Mouse (Mus musculus) forebrain, embryonic 10.5 days (tissue): Measurements from ENCODE around the gene Farsb. TPM values are rescaled to one million over a fixed set of nuclear protein-coding genes. Genes with fewer than 3 reads are reported as not detected.

Experiments used
- DNase-seq: peaks from one replicate; pipeline ENCODE4 v3.0.0-alpha.2; 2017; ENCODE audit warnings: low spot score; ENCODE audit errors: extremely low spot score
- H3K27ac ChIP-seq: fragments of 300-500 bp; sonication (generic); 2 replicates; pipeline ENCODE4 v1.5.1; 2016; ENCODE audit warnings: mild to moderate bottlenecking
- H3K27me3 ChIP-seq: fragments of 300-500 bp; sonication (generic); 2 replicates; pipeline ENCODE4 v1.6.1; 2016; ENCODE audit warnings: mild to moderate bottlenecking; ENCODE audit not compliant: poor library complexity, severe bottlenecking
- H3K36me3 ChIP-seq: fragments of 300-500 bp; sonication (generic); replicated peaks from 2 replicates; pipeline ENCODE4 v1.6.1; 2016; ENCODE audit warnings: mild to moderate bottlenecking, moderate library complexity
- H3K4me1 ChIP-seq: fragments of 300-500 bp; sonication (generic); 2 replicates; pipeline ENCODE4 v1.6.1; 2016
- H3K4me3 ChIP-seq: fragments of 300-500 bp; sonication (generic); 2 replicates; pipeline ENCODE4 v1.5.1; 2016; ENCODE audit warnings: mild to moderate bottlenecking, moderate library complexity
- H3K9me3 ChIP-seq: fragments of 300-500 bp; sonication (generic); 2 replicates; pipeline ENCODE4 v1.6.1; 2016; ENCODE audit warnings: mild to moderate bottlenecking, moderate library complexity
- WGBS: fragments of 180-500 bp; shearing (Covaris S2); methylation state at CpG from one replicate; pipeline ENCODE4 v1.1.7; 2016; 5-methylcytosine and 5-hydroxymethylcytosine counted together
- polyA plus RNA-seq: library from polyadenylated mRNA; unstranded; fragments of >200 nt; fragmentation: Nextera tagmentation; extraction: Ambion mirVana; gene quantifications from 2 replicates; pipeline ENCODE4 v1.2.1, GENCODE M21; 2016

Gene Farsb
- polyA plus RNA-seq: 154 TPM in 2 replicates

DNA sequence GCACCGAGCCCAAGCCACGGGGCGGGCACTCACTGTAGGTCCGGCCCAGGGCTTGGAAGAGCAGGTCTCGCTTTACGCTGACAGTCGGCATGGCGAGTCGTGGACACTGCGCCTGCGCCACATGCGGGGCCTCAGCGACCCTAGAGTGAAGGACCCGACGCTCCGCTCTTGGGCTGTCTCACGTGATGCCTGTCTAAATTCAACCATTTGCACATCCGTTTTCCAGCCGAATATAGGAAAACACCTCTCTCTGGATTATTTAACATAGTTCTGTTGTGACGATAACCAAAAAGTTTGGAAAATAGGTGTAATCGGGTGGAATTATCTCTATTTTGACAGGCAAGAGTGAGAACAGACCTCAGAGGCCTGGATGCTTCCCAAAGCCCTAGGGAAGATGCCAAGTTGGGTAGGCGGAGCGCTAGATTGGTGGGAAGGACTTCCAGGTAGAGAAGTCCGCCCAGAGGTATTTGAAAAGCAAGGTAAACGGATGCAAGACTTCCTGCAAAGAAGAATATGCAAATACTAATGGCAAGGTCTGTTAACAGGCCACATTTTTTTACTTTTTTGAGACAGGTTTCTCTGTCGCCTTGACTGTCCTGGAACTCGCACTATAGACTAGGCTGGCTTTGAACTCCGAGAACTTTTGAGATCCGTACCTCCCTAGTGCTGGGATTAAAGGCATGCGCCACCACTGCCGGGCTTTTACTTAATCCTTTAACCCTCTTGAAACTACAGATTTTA, at the start of gene Farsb:
TSS of gene Farsb (minus strand) at position 146 of the 741 bp plus-strand sequence.
- Histone ChIP-seq H3K27ac (peak within 1 kb of the TSS; percentile 96), H3K4me3 (peak within 1 kb of the TSS; percentile 97), H3K36me3 (peaks cover 4% of the 10 kb centered on the region; the same call in 1 of the 2 replicates), H3K27me3 (no peaks in the 10 kb centered on the region), H3K9me3 (no peaks in the 10 kb centered on the region), H3K4me1 (peaks cover 42% of the 10 kb centered on the region)
- whole genome bisulfite sequencing: under 1% methylated on average over 31 of the region's 31 CpGs
- DNase-seq: peak; percentile 86

DNA sequence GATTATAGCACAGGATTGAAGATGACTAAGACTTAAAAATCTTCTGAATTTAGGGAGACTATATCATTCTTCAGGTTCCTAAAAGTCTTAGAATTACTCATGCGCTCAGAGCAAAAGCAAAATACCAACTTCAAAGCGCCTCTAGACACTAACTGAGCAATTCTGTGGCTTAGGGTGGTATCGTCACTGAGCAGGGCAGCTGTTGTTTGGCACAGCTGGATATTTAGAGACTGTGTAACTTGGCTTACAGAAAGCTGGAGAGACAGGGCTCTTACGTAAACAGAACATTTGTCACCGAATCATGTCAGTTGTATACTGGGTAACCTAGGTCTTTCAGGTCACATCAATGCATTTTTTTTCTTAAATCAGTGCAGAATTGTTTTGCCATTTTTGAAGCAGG, 49.7 kb upstream of the Farsb start:
- H3K27me3 ChIP-seq: peaks cover 7% of the 10 kb centered on the region; the same call in 1 of the 2 replicates
- H3K9me3 ChIP-seq: no peaks in the 10 kb centered on the region
- peaks cover 24% of the 10 kb centered on the region for H3K4me1 ChIP-seq
- H3K4me3 ChIP-seq: no peak overlapping the region
- no peaks in the 10 kb centered on the region for H3K36me3 ChIP-seq
- 58% methylated on average over 5 of the region's 5 CpGs for WGBS
- no peak for DNase-seq
- H3K27ac ChIP-seq: no peak overlapping the region

DNA sequence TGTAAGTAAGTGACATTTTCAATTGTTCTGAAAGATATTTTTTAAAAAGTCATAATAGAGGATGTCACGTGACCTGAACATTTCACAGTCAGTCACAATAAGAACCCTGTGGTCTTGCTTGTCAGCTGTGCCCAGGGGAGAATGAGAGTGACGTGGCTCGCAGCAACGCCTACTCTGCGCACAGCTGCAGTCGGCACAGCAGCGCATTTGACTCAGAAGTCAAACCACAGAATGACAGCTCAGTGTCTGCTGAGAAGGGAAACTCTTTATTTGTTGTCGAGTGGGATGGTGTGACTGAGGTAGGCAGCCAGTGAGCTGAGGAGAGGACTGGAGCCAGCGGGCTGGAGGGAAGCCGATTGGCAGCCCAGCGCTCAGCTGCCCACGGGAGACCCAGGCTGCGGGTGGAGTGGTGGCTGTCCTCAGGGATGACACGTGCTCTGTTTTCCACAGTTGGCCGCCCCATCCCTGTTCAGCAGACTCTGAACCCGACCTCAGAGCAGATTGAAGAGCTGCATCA, 48.9 kb upstream of the Farsb start:
- Histone ChIP-seq H3K27ac (peak overlapping the region; percentile 56; the same call in 1 of the 2 replicates), H3K4me3 (peak overlapping the region; percentile 23; the same call in 1 of the 2 replicates)
- 50% methylated on average over 16 of the region's 16 CpGs for WGBS

DNA sequence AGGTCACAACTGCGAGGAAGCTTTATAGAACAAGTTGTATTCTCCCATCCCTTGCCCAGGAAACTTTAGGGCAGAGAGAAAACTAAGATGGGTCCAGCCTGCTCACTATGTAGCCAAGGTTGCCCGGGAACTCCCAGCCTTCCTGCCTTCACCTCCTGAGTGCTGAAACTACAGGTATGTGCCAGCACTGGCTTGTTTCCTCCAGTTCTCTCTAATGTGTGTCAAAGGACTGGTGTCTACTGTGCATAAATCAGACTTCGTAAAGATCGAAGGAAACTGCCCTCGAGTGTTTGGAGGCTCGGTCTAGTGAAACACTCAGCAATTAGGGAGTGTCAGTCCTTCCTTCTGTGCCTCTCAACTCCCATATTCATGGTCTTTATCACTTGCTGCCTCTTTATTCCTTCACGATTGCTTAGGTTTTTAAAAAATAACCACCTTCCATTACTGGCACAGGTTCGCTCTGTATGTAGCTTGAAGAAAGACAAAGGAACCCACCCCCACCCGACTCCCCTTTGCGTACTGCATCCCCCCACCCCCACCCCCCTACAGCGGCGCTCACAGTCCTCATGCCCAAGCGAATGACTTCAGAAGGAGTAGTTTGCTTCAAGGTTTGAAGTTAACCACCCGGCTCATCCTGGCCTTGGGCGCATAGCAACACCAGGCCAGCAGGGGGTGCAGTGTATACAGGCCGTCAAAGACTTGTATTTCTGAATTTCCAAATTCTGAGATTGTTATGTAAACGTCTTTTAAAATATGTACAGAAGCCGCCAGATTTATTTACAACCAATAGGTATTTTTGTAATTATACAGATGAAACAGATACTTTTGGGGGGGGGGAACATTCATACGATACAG, 47.8 kb upstream of the Farsb start:
- 41% methylated on average over 19 of the region's 19 CpGs for WGBS
- Histone ChIP-seq H3K27me3 (peaks cover 7% of the 10 kb centered on the region; the same call in 1 of the 2 replicates), H3K27ac (no peak overlapping the region), H3K4me1 (peaks cover 24% of the 10 kb centered on the region), H3K9me3 (no peaks in the 10 kb centered on the region), H3K36me3 (no peaks in the 10 kb centered on the region), H3K4me3 (no peak overlapping the region)
- peak; percentile 50 for DNase-seq

More for the DNA sequence above, 48.9 kb upstream of the Farsb start:
- H3K4me1 ChIP-seq: peaks cover 24% of the 10 kb centered on the region
- DNase-seq: no peak
- no peaks in the 10 kb centered on the region for H3K36me3 ChIP-seq
- H3K9me3 ChIP-seq: no peaks in the 10 kb centered on the region
- peaks cover 7% of the 10 kb centered on the region; the same call in 1 of the 2 replicates for H3K27me3 ChIP-seq

DNA sequence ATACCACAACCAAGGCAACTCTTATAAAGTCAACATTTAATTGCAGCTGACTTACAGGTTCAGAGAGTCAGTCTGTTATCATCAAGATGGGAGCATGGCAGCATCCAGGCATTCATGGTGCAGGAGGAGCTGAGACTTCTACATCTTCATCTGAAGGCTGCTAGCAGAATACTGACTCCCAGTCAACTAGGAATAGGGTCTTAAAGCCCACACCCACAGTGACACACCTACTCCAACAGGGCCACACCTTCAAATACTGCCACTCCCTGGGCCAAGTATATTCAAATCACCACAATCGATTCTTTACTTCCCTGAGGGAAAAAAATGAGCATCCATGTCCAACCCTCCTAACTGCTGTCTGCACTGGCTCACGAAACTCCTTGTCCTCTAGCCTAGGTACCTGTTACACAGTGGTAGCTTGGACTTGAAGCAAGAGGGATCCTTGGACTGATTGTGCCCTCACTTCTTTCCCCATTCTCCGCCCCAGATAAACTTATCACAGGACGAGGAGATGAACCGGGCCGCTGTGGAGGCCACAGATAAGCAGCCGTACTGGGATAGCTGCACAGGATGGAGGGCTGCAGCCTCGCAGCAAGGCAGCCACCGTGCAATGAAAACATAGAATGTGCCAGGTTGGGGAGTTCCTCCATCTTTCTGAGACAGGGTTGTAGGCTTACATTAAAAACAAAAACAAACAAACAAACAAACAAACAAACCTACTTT, 45.9 kb upstream of the Farsb start:
- peaks cover 25% of the 10 kb centered on the region for H3K4me1 ChIP-seq
- H3K27me3 ChIP-seq: peaks cover 7% of the 10 kb centered on the region; the same call in 1 of the 2 replicates
- WGBS: 91% methylated on average over 9 of the region's 9 CpGs
- H3K36me3 ChIP-seq: no peaks in the 10 kb centered on the region
- no peak overlapping the region for H3K27ac ChIP-seq
- no peak overlapping the region for H3K4me3 ChIP-seq
- DNase-seq: no peak
- no peaks in the 10 kb centered on the region for H3K9me3 ChIP-seq

DNA sequence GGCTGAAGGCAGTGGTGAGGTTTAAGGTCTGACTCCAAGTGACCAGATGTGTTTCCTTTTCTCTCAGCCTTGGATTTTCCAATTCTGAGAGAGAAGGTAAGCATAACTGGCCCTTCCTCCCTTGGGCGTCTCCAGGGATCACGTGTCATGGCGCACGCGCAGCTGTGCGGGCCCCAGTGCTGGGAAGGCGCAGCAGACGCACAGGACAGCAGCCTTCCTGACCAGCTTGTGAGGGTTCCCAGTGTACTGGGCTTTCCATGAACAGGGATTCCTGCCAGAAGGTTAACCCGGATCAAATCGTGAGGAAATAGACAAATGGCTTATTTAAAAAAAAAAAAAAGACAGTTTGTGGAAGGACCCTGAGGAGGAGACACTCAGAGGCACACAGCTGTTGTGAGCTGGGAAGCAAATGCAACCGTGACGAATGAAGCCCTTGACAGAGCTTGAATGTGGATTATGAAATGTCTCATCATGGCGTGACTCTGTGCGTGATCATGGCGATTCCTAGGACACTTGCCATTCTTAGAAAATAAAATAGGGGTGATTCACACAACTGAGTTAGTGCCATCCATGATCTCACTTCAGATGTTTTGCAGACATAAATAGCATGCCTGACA, 43.6 kb upstream of the Farsb start:
- 87% methylated on average over 15 of the region's 15 CpGs for WGBS

DNA sequence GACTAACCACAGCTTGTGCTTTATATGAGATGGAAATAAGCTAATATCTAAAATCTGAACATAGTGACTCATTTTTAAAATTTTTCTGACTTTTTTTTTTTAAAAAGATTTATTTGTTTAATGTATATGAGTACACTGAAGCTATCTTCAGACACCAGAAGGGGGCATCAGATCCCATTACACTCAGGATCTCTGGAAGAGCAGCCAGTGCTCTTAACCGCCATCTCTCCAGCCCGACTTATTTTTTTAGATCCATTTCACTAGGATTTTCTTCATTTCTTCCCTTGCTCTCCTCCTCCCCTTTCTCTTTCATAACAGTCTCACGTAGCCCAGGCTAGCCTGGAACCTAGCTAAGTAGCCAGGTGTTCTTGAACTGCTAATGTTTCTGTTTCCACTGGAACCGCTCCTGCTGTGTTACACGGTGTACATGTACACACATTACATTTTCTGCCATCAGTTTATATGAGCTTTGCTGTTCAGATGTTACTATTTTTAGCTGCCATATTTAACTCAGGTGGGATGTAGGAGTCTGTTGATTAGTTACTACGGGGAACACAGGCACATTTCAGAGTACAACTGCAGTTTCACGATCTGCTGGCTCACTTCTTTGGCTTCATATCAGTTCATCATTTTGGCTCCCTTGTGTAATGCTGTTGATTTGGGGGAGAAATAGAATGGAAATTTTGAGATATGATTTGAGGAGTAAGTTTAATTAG, 42.0 kb upstream of the Farsb start:
- Histone ChIP-seq H3K36me3 (no peaks in the 10 kb centered on the region), H3K27ac (no peak overlapping the region), H3K27me3 (no peaks in the 10 kb centered on the region), H3K4me3 (no peak overlapping the region), H3K4me1 (0 out of 2 replicates have a peak, but pooled peaks cover 2% of the 10 kb centered on the region), H3K9me3 (no peaks in the 10 kb centered on the region)
- no peak for DNase-seq
- WGBS: 84% methylated on average over 7 of the region's 7 CpGs

More for the DNA sequence above, 43.6 kb upstream of the Farsb start:
- Histone ChIP-seq H3K4me3 (no peak overlapping the region), H3K36me3 (no peaks in the 10 kb centered on the region), H3K27me3 (peaks cover 7% of the 10 kb centered on the region; the same call in 1 of the 2 replicates), H3K27ac (no peak overlapping the region), H3K9me3 (no peaks in the 10 kb centered on the region), H3K4me1 (peaks cover 6% of the 10 kb centered on the region)
- DNase-seq: no peak

DNA sequence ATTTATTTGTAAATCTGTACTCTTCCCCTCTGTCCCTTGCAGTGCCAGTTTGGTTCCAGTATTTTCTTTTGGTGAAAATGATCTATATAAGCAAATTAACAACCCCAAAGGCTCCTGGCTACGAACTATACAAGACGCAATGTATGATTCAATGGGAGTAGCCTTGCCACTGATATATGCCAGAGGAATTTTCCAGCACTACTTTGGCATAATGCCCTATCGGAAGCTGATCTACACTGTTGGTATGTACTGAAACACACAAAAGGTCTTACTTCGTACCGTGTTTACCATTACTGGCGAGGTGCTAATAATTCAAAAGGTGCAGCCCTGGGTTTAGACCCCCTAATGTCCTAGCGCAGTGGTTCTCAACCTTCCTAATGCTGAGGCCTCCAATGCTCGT, 40.3 kb upstream of the Farsb start:
- no peak for DNase-seq
- no peaks in the 10 kb centered on the region for H3K36me3 ChIP-seq
- no peaks in the 10 kb centered on the region for H3K27me3 ChIP-seq
- no peaks in the 10 kb centered on the region for H3K9me3 ChIP-seq
- WGBS: 94% methylated on average over 8 of the region's 8 CpGs
- H3K27ac ChIP-seq: no peak overlapping the region
- H3K4me3 ChIP-seq: no peak overlapping the region
- H3K4me1 ChIP-seq: 0 out of 2 replicates have a peak, but pooled peaks cover 2% of the 10 kb centered on the region

DNA sequence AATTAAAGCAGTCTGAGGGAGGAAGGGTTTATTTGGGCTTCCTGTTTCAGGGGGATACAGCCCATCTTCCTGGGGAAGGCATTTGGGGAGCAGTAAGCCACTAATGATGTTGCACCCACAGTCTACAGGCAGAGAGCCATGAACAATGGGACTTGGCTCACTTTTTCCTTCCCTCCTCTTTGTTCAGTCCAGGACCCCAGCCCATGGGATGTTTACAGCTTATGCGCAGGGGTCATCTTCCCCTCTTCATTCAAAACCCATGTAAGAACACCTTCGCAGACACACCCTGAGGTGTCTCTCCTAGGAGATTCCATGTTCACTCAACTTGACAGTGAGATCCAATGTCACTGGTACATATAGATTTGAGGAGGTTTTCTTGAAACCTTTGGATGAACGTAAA, 39.7 kb upstream of the Farsb start:
- 92% methylated on average over 3 of the region's 3 CpGs for WGBS
- Histone ChIP-seq H3K9me3 (no peaks in the 10 kb centered on the region), H3K4me3 (no peak overlapping the region), H3K27me3 (no peaks in the 10 kb centered on the region), H3K36me3 (no peaks in the 10 kb centered on the region), H3K4me1 (0 out of 2 replicates have a peak, but pooled peaks cover 2% of the 10 kb centered on the region), H3K27ac (no peak overlapping the region)
- no peak for DNase-seq

DNA sequence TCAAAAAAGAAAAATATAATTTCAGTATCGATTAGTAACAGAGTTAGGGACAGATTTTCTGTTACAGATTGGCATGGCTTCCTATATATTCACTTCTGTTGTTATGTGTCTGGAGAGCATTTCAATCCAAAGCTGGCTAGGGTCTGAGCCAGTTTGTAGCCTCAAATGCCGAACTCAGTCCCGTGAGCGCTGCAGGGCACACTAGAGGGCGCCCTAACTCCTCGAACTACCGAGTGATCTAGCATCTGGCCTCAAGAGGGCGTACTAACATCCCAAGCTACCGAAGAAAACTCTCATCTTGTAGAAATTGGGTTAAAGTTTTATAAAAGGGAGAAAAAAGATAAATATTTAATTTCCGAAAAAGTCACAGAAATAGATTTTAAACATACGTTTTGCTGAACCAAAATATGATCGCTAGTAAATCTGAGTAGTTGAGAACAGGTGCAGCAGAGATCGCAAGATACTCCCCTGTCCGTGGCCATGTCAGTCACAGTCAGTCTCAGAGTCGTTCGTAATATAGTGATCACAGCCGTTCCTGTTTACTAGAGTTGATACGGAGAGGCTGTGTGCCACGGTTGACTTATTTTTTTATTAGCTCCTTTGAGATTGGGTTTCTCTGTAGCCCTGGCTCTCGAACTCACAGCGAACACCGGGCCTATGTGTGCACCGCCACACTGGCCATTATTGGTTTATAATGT, 36.6 kb upstream of the Farsb start:
- H3K9me3 ChIP-seq: no peaks in the 10 kb centered on the region
- H3K36me3 ChIP-seq: no peaks in the 10 kb centered on the region
- H3K27ac ChIP-seq: no peak overlapping the region
- 55% methylated on average over 23 of the region's 23 CpGs for WGBS
- DNase-seq: peak; percentile 60
- no peak overlapping the region for H3K4me3 ChIP-seq
- H3K4me1 ChIP-seq: 0 out of 2 replicates have a peak, but pooled peaks cover 2% of the 10 kb centered on the region
- no peaks in the 10 kb centered on the region for H3K27me3 ChIP-seq

DNA sequence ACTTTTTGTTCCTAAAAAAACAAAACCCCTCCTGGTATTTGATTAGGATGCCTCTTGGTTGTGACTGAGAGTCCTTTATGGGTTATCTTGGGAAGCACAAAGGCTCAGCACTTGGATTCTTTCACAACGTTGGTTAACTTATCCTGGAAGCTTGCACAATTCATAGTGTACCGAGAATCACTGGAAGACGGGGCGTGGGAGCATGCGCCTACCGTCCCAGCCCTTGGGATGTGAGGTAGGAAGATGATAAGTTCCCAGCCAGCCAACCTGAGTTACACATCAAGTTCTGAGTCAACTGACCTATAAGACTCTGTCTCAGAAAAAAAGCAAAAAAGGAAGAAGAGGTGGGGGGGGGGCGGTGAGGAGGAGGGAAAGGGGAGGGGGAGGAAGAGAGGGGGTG, 30.2 kb upstream of the Farsb start:
- no peak for DNase-seq
- Histone ChIP-seq H3K9me3 (no peaks in the 10 kb centered on the region), H3K4me3 (no peak overlapping the region), H3K27me3 (no peaks in the 10 kb centered on the region), H3K4me1 (no peaks in the 10 kb centered on the region), H3K27ac (no peak overlapping the region), H3K36me3 (no peaks in the 10 kb centered on the region)
- 87% methylated on average over 7 of the region's 7 CpGs for WGBS
